Mouse (Mus musculus): ENCODE results near the gene Galnt7. TPM values are rescaled to one million over a fixed set of nuclear protein-coding genes. Genes with fewer than 3 reads are reported as not detected.

Galnt7 gene
- total and polyA plus RNA-seq, 3 experiments: 26.7 to 33.5 (median 32.7) TPM

GRCm38 (mm10) chr8:57560926-57561325 lies 91.9 kb downstream of the Galnt7 start:
- Histone ChIP-seq H3K79me2 (replicated peaks; ENCODE audit: control insufficient read depth, extremely low read depth, insufficient read depth, poor library complexity, severe bottlenecking) (no peaks in the 10 kb centered on the region), H3K4me1 (ENCODE audit: control insufficient read depth in 1 of 2, insufficient read depth in 2 of 2) (peaks cover 0 to 10% of the 10 kb centered on the region in 2 experiments; a peak in 1 of 4 replicates), H3K36me3 (replicated peaks in 1 of 2; ENCODE audit: control insufficient read depth in 1 of 2, insufficient read depth in 1 of 2, low read length in 1 of 2) (peaks cover 11 to 38% of the 10 kb centered on the region in 2 experiments), H3K4me2 (ENCODE audit: insufficient read depth, low read depth, poor library complexity, severe bottlenecking) (no peak overlapping the region), H3K27me3 (replicated peaks) (no peaks in the 10 kb centered on the region), H3K9me3 (replicated peaks; ENCODE audit: low read length) (no peaks in the 10 kb centered on the region), H3K9ac (ENCODE audit: insufficient read depth, low read depth) (no peak overlapping the region), H3K27ac (ENCODE audit: insufficient read depth, low read depth) (no peak overlapping the region), H3K4me3 (replicated peaks in 1 of 3; ENCODE audit: low read depth in 2 of 3, low read length in 2 of 3, poor library complexity in 1 of 3) (no peak overlapping the region)
- no peak for TF ChIP-seq PAX5 (IDR thresholded peaks at IDR 0.05; ENCODE audit: low read length)
- no peak for TF ChIP-seq POLR2AphosphoS2 (IDR thresholded peaks at IDR 0.05; ENCODE audit: low read depth, low read length)
- TF ChIP-seq SMC3 (IDR thresholded peaks at IDR 0.05; ENCODE audit: low read depth, low read length): no peak
- no peak for TF ChIP-seq MAZ (IDR thresholded peaks at IDR 0.05; ENCODE audit: low read depth, low read length)
- no peak for TF ChIP-seq MYC (IDR thresholded peaks at IDR 0.05; ENCODE audit: low read depth, low read length)
- no peak for TF ChIP-seq CTCF (conservative IDR thresholded peaks at IDR 0.05 in 1 of 2, IDR thresholded peaks at IDR 0.05 in 1 of 2; ENCODE audit: low read depth in 2 of 2, low read length in 2 of 2)
- no peak for TF ChIP-seq ELF1 (IDR thresholded peaks at IDR 0.05; ENCODE audit: low read depth, low read length)
- TF ChIP-seq JUN (IDR thresholded peaks at IDR 0.05; ENCODE audit: insufficient read depth, low read depth, low read length): no peak
- TF ChIP-seq JUND (conservative IDR thresholded peaks at IDR 0.05; ENCODE audit: low read depth, low read length): no peak
- no peak for TF ChIP-seq EP300 (IDR thresholded peaks at IDR 0.05; ENCODE audit: low read length)
- TF ChIP-seq RAD21 (IDR thresholded peaks at IDR 0.05; ENCODE audit: low read depth, low read length): no peak
- TF ChIP-seq USF2 (conservative IDR thresholded peaks at IDR 0.05; ENCODE audit: low read depth, low read length): no peak
- TF ChIP-seq NRF1 (IDR thresholded peaks at IDR 0.05; ENCODE audit: low read depth, low read length): no peak
- TF ChIP-seq ZMIZ1 (IDR thresholded peaks at IDR 0.05; ENCODE audit: low read depth, low read length): no peak
- TF ChIP-seq KAT2A (IDR thresholded peaks at IDR 0.05; ENCODE audit: insufficient replicate concordance, low read length): no peak
- in situ Hi-C loops (cut with MboI; ENCODE audit: low pct_ligation_motif_present, low pct_unique_long_range_greater_than_20kb, low sequenced_read_pairs) (no loop called here), dilution Hi-C loops (cut with MboI; ENCODE audit: extremely low pct_ligation_motif_present, extremely low pct_unique_long_range_greater_than_20kb, low sequenced_read_pairs) (no loop called here)
- no peak for DNase-seq (ENCODE audit: extremely low read depth)

GRCm38 (mm10) chr8:57552102-57553032 lies 100.5 kb downstream of the Galnt7 start:
- Histone ChIP-seq H3K79me2 (replicated peaks; ENCODE audit: control insufficient read depth, extremely low read depth, insufficient read depth, poor library complexity, severe bottlenecking) (0 out of 2 replicates have a peak, but pooled peaks cover 2% of the 10 kb centered on the region), H3K9me3 (replicated peaks; ENCODE audit: low read length) (no peaks in the 10 kb centered on the region), H3K27me3 (replicated peaks) (no peaks in the 10 kb centered on the region), H3K4me2 (ENCODE audit: insufficient read depth, low read depth, poor library complexity, severe bottlenecking) (no peak overlapping the region), H3K4me3 (replicated peaks in 1 of 3; ENCODE audit: low read depth in 2 of 3, low read length in 2 of 3, poor library complexity in 1 of 3) (no peak overlapping the region), H3K9ac (ENCODE audit: insufficient read depth, low read depth) (no peak overlapping the region), H3K4me1 (ENCODE audit: control insufficient read depth in 1 of 2, insufficient read depth in 2 of 2) (no peaks in the 10 kb centered on the region), H3K27ac (ENCODE audit: insufficient read depth, low read depth) (no peak overlapping the region), H3K36me3 (replicated peaks in 1 of 2; ENCODE audit: control insufficient read depth in 1 of 2, insufficient read depth in 1 of 2, low read length in 1 of 2) (peaks cover 3 to 50% of the 10 kb centered on the region in 2 experiments)
- TF ChIP-seq USF2 (conservative IDR thresholded peaks at IDR 0.05; ENCODE audit: low read depth, low read length): no peak
- no peak for TF ChIP-seq MAFK (IDR thresholded peaks at IDR 0.05; ENCODE audit: insufficient replicate concordance, low read length)
- no peak for TF ChIP-seq JUND (conservative IDR thresholded peaks at IDR 0.05; ENCODE audit: low read depth, low read length)
- no peak for TF ChIP-seq IRF4 (IDR thresholded peaks at IDR 0.05; ENCODE audit: low read depth, low read length)
- no peak for TF ChIP-seq MXI1 (IDR thresholded peaks at IDR 0.05; ENCODE audit: low read depth, low read length)
- no peak for TF ChIP-seq USF1 (IDR thresholded peaks at IDR 0.05; ENCODE audit: low read depth, low read length)
- no peak for TF ChIP-seq KAT2A (IDR thresholded peaks at IDR 0.05; ENCODE audit: insufficient replicate concordance, low read length)
- TF ChIP-seq JUN (IDR thresholded peaks at IDR 0.05; ENCODE audit: insufficient read depth, low read depth, low read length): no peak
- TF ChIP-seq MAZ (IDR thresholded peaks at IDR 0.05; ENCODE audit: low read depth, low read length): no peak
- TF ChIP-seq E2F4 (IDR thresholded peaks at IDR 0.05; ENCODE audit: insufficient replicate concordance, low read depth, low read length): no peak
- TF ChIP-seq CHD2 (IDR thresholded peaks at IDR 0.05; ENCODE audit: low read length): no peak
- TF ChIP-seq NRF1 (IDR thresholded peaks at IDR 0.05; ENCODE audit: low read depth, low read length): no peak
- no peak for TF ChIP-seq MEF2A (IDR thresholded peaks at IDR 0.05; ENCODE audit: borderline replicate concordance, low read depth, low read length)
- TF ChIP-seq PAX5 (IDR thresholded peaks at IDR 0.05; ENCODE audit: low read length): no peak
- TF ChIP-seq ZMIZ1 (IDR thresholded peaks at IDR 0.05; ENCODE audit: low read depth, low read length): no peak
- TF ChIP-seq EP300 (IDR thresholded peaks at IDR 0.05; ENCODE audit: low read length): no peak
- dilution Hi-C loops (cut with MboI; ENCODE audit: extremely low pct_ligation_motif_present, extremely low pct_unique_long_range_greater_than_20kb, low sequenced_read_pairs) (no loop called here), in situ Hi-C loops (cut with MboI; ENCODE audit: low pct_ligation_motif_present, low pct_unique_long_range_greater_than_20kb, low sequenced_read_pairs) (no loop called here)
- DNase-seq (ENCODE audit: extremely low read depth): no peak

Measured in CH12.LX (cell line).